Mouse (Mus musculus) heart, embryonic 16.5 days (tissue): Measurements from ENCODE around the gene Supt16. TPM values are rescaled to one million over a fixed set of nuclear protein-coding genes. Genes with fewer than 3 reads are reported as not detected.

Experiments
- ATAC-seq: fragments of 200-750 bp; cut with Nextera tagmentation; replicated peaks from 2 replicates; pipeline ENCODE4 v1.8.0; 2017; ENCODE audit warnings: moderate number of reproducible peaks; ENCODE audit not compliant: insufficient read depth, low FRiP score; ENCODE audit errors: extremely low read depth
- H3K27ac ChIP-seq: fragments of 300-500 bp; sonication (generic); 2 replicates; pipeline ENCODE4 v1.5.1; 2014; ENCODE audit warnings: mild to moderate bottlenecking, low read length, control low read depth, moderate library complexity
- H3K27me3 ChIP-seq: fragments of 300-500 bp; sonication (generic); 2 replicates; pipeline ENCODE4 v1.6.1; 2014; ENCODE audit warnings: low read length, mixed read lengths; ENCODE audit not compliant: control insufficient read depth, insufficient read depth
- H3K36me3 ChIP-seq: fragments of 300-500 bp; sonication (generic); 2 replicates; pipeline ENCODE4 v1.6.1; 2014; ENCODE audit not compliant: control insufficient read depth, insufficient read depth
- H3K4me1 ChIP-seq: fragments of 300-500 bp; sonication (generic); 2 replicates; pipeline ENCODE4 v1.6.1; 2014; ENCODE audit warnings: low read length, mixed read lengths; ENCODE audit not compliant: control insufficient read depth, insufficient read depth
- H3K4me2 ChIP-seq: fragments of 300-500 bp; sonication (generic); 2 replicates; pipeline ENCODE4 v1.6.1; 2014; ENCODE audit warnings: low read depth, mild to moderate bottlenecking, control low read depth, low read length
- H3K4me3 ChIP-seq: fragments of 300-500 bp; sonication (generic); 2 replicates; pipeline ENCODE4 v1.5.1; 2014; ENCODE audit warnings: mild to moderate bottlenecking, control low read depth, low read length
- H3K9ac ChIP-seq: fragments of 300-500 bp; sonication (generic); 2 replicates; pipeline ENCODE4 v1.6.1; 2014; ENCODE audit warnings: low read length, control low read depth
- H3K9me3 ChIP-seq: fragments of 300-500 bp; sonication (generic); replicated peaks from 2 replicates; pipeline ENCODE4 v1.6.1; 2016; ENCODE audit warnings: low read length; ENCODE audit not compliant: control insufficient read depth
- WGBS: fragments of 180-500 bp; shearing (Covaris S2); extraction: QIAGEN DNeasy Blood & Tissue Kit; methylation state at CpG from one replicate; pipeline ENCODE4 v1.1.7; 2014; 5-methylcytosine and 5-hydroxymethylcytosine counted together
- polyA plus RNA-seq: library from polyadenylated mRNA; unstranded; fragments of >200 nt; fragmentation: Nextera tagmentation; extraction: Ambion mirVana; gene quantifications from 2 replicates; pipeline ENCODE4 v1.2.1, GENCODE M21; 2015

Supt16 gene
- polyA plus RNA-seq = 26.4 and 28.1 TPM in 2 replicates

- peak within 1 kb of the TSS; percentile 86 for H3K4me2 ChIP-seq
- peak within 1 kb of the TSS; percentile 98 for H3K27ac ChIP-seq
- ATAC-seq = peak; percentile 91
- peaks cover 16% of the 10 kb centered on the region for H3K4me1 ChIP-seq
- H3K4me3 ChIP-seq = peak within 1 kb of the TSS; percentile 100
- H3K9ac ChIP-seq = peak within 1 kb of the TSS; percentile 99
- peaks cover 19% of the 10 kb centered on the region for H3K36me3 ChIP-seq
- H3K9me3 ChIP-seq = no peaks in the 10 kb centered on the region
- WGBS = under 1% methylated on average over 59 of the region's 59 CpGs
- H3K27me3 ChIP-seq = no peaks in the 10 kb centered on the region
Observed at GRCm38 (mm10) chr14:52197156-52197878, at the start of gene Supt16. Gene Supt16 (minus strand): TSS chr14:52197416.

- Histone ChIP-seq H3K9ac (no peak overlapping the region), H3K27me3 (no peaks in the 10 kb centered on the region), H3K36me3 (no peaks in the 10 kb centered on the region), H3K4me1 (peaks cover 16% of the 10 kb centered on the region), H3K4me3 (no peak overlapping the region), H3K9me3 (no peaks in the 10 kb centered on the region), H3K4me2 (no peak overlapping the region), H3K27ac (no peak overlapping the region)
- ATAC-seq = no peak
- WGBS = 69% methylated on average over 4 of the region's 4 CpGs
Observed at GRCm38 (mm10) chr14:52246129-52246528, 48.9 kb upstream of the Supt16 start.

GRCm38 (mm10) chr14:52244690-52245042 is 47.5 kb upstream of the Supt16 start:
- WGBS = 12% methylated on average over 7 of the region's 7 CpGs
- Histone ChIP-seq H3K9me3 (no peaks in the 10 kb centered on the region), H3K4me2 (peak overlapping the region; percentile 66), H3K4me1 (peaks cover 16% of the 10 kb centered on the region), H3K27me3 (no peaks in the 10 kb centered on the region), H3K4me3 (peak overlapping the region; percentile 94), H3K27ac (peak overlapping the region; percentile 63), H3K9ac (peak overlapping the region; percentile 73), H3K36me3 (no peaks in the 10 kb centered on the region)
- ATAC-seq = peak; percentile 53

- Histone ChIP-seq H3K27ac (peak overlapping the region; percentile 66), H3K4me3 (peak overlapping the region; percentile 94), H3K4me2 (peak overlapping the region; percentile 66), H3K36me3 (no peaks in the 10 kb centered on the region), H3K9me3 (no peaks in the 10 kb centered on the region), H3K9ac (peak overlapping the region; percentile 89), H3K27me3 (no peaks in the 10 kb centered on the region), H3K4me1 (peaks cover 16% of the 10 kb centered on the region)
- peak; percentile 99 for ATAC-seq
- under 1% methylated on average over 32 of the region's 32 CpGs for WGBS
Observed at GRCm38 (mm10) chr14:52244041-52244689, 46.9 kb upstream of the Supt16 start.

GRCm38 (mm10) chr14:52236216-52236615 is 39.0 kb upstream of the Supt16 start:
- Histone ChIP-seq H3K27ac (no peak overlapping the region), H3K27me3 (no peaks in the 10 kb centered on the region), H3K4me3 (no peak overlapping the region), H3K4me1 (no peaks in the 10 kb centered on the region), H3K36me3 (peaks cover 49% of the 10 kb centered on the region), H3K9ac (no peak overlapping the region), H3K9me3 (no peaks in the 10 kb centered on the region), H3K4me2 (no peak overlapping the region)
- ATAC-seq = no peak
- WGBS = 92% methylated on average over 1 of the region's 1 CpGs

GRCm38 (mm10) chr14:52235165-52235564 is 37.9 kb upstream of the Supt16 start:
- H3K9me3 ChIP-seq = no peaks in the 10 kb centered on the region
- H3K9ac ChIP-seq = no peak overlapping the region
- no peaks in the 10 kb centered on the region for H3K27me3 ChIP-seq
- no peak overlapping the region for H3K27ac ChIP-seq
- peaks cover 60% of the 10 kb centered on the region for H3K36me3 ChIP-seq
- ATAC-seq = no peak
- H3K4me1 ChIP-seq = no peaks in the 10 kb centered on the region
- H3K4me2 ChIP-seq = no peak overlapping the region
- H3K4me3 ChIP-seq = no peak overlapping the region
- 80% methylated on average over 7 of the region's 7 CpGs for WGBS

GRCm38 (mm10) chr14:52232249-52232648 is 35.0 kb upstream of the Supt16 start:
- Histone ChIP-seq H3K4me2 (no peak overlapping the region), H3K36me3 (peaks cover 65% of the 10 kb centered on the region), H3K4me1 (no peaks in the 10 kb centered on the region), H3K27ac (no peak overlapping the region), H3K27me3 (no peaks in the 10 kb centered on the region), H3K9ac (no peak overlapping the region), H3K9me3 (no peaks in the 10 kb centered on the region), H3K4me3 (no peak overlapping the region)
- WGBS = 80% methylated on average over 6 of the region's 6 CpGs
- ATAC-seq = no peak

- H3K36me3 ChIP-seq = peaks cover 61% of the 10 kb centered on the region
- ATAC-seq = no peak
- H3K4me1 ChIP-seq = no peaks in the 10 kb centered on the region
- H3K9ac ChIP-seq = no peak overlapping the region
- no peaks in the 10 kb centered on the region for H3K27me3 ChIP-seq
- 68% methylated on average over 2 of the region's 2 CpGs for WGBS
- H3K27ac ChIP-seq = no peak overlapping the region
- H3K4me3 ChIP-seq = no peak overlapping the region
- H3K4me2 ChIP-seq = no peak overlapping the region
- no peaks in the 10 kb centered on the region for H3K9me3 ChIP-seq
Observed at GRCm38 (mm10) chr14:52225972-52226371, 28.8 kb upstream of the Supt16 start.

- 84% methylated on average over 5 of the region's 5 CpGs for WGBS
- ATAC-seq = no peak
Observed at GRCm38 (mm10) chr14:52217261-52217660, 20.0 kb upstream of the Supt16 start.

More at GRCm38 (mm10) chr14:52217261-52217660, 20.0 kb upstream of the Supt16 start:
- no peak overlapping the region for H3K4me2 ChIP-seq
- H3K4me3 ChIP-seq = no peak overlapping the region
- H3K36me3 ChIP-seq = peaks cover 77% of the 10 kb centered on the region
- no peaks in the 10 kb centered on the region for H3K9me3 ChIP-seq
- no peak overlapping the region for H3K27ac ChIP-seq
- H3K27me3 ChIP-seq = no peaks in the 10 kb centered on the region
- H3K9ac ChIP-seq = no peak overlapping the region
- no peaks in the 10 kb centered on the region for H3K4me1 ChIP-seq
